Mouse (Mus musculus) olfactory bulb, adult 2 months (tissue): ENCODE data around the gene Acan. TPM values are rescaled to one million over a fixed set of nuclear protein-coding genes. Genes with fewer than 3 reads are reported as not detected.

ENCODE experiments used
- H3K27ac ChIP-seq: fragments of 200-500 bp; 2 replicates; pipeline ENCODE4 v1.5.1; 2012; ENCODE audit warnings: low read depth, low read length; ENCODE audit not compliant: insufficient read depth
- H3K4me1 ChIP-seq: fragments of 200-500 bp; 2 replicates; pipeline ENCODE4 v1.6.1; 2012; ENCODE audit warnings: low read length; ENCODE audit not compliant: control insufficient read depth, insufficient read depth
- H3K4me3 ChIP-seq: fragments of 200-500 bp; 2 replicates; pipeline ENCODE4 v1.5.1; 2012; ENCODE audit warnings: mild to moderate bottlenecking, low read depth, low read length, moderate library complexity; ENCODE audit not compliant: insufficient read depth
- CTCF ChIP-seq: fragments of 200-500 bp; IDR thresholded peaks from 2 replicates; pipeline ENCODE4 v1.5.1; 2012; ENCODE audit warnings: low read depth, mild to moderate bottlenecking, low read length, moderate library complexity; ENCODE audit not compliant: insufficient read depth
- POLR2A ChIP-seq: fragments of 200-500 bp; IDR thresholded peaks from 2 replicates; pipeline ENCODE4 v1.6.1; 2012; ENCODE audit warnings: mild to moderate bottlenecking, low read depth, low read length, moderate library complexity; ENCODE audit not compliant: insufficient read depth
- WGBS: fragments of 180-500 bp; shearing (Covaris S2); methylation state at CpG from one replicate; pipeline ENCODE4 v1.1.7; 2018; 5-methylcytosine and 5-hydroxymethylcytosine counted together
- polyA plus RNA-seq: library from polyadenylated mRNA; stranded (reverse); fragments of >200 nt; gene quantifications from 2 replicates; pipeline ENCODE4 v1.2.4, GENCODE M21; 2012; ENCODE audit warnings: low replicate concordance; ENCODE audit not compliant: missing spikeins, insufficient read depth, insufficient read length

The Acan gene
- polyA plus RNA-seq, 1 experiment = not detected

GRCm38 (mm10) chr7:79130843-79131444 is 77.7 kb downstream of the Acan start, which contains the start of gene Hapln3:
TSS of gene Hapln3 (minus strand) at chr7:79131018.
- 16% methylated on average over 19 of the region's 19 CpGs for WGBS
- Histone ChIP-seq H3K4me1 (peaks cover 16% of the 10 kb centered on the region), H3K27ac (no peak within 1 kb of the TSS), H3K4me3 (peak within 1 kb of the TSS; percentile 23)
- TF ChIP-seq POLR2A = no peak
- no peak for TF ChIP-seq CTCF

DNA sequence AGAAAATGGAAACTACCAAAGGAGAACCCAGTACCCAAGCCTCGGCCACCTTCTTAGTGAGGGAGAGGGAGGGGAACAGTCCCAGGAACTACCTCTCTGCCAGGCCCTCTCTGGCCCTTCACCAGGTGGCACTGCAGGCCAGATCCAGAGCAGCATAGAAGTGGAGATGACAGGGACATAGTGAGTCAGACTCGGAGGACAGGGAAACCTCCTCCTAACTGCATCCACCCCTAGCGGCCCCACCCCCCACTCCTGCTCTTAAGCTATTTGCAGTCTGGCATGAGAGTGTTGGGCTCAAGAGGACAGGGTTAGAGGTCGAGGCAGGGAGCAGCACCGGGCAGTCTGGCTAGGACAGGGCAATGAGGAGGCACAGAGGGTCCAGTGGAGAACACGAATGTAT is 80.1 kb downstream of the Acan start:
- no peak for TF ChIP-seq CTCF
- TF ChIP-seq POLR2A = no peak
- WGBS = 43% methylated on average over 6 of the region's 6 CpGs
- Histone ChIP-seq H3K4me1 (peaks cover 16% of the 10 kb centered on the region), H3K27ac (no peak overlapping the region), H3K4me3 (no peak overlapping the region)

DNA sequence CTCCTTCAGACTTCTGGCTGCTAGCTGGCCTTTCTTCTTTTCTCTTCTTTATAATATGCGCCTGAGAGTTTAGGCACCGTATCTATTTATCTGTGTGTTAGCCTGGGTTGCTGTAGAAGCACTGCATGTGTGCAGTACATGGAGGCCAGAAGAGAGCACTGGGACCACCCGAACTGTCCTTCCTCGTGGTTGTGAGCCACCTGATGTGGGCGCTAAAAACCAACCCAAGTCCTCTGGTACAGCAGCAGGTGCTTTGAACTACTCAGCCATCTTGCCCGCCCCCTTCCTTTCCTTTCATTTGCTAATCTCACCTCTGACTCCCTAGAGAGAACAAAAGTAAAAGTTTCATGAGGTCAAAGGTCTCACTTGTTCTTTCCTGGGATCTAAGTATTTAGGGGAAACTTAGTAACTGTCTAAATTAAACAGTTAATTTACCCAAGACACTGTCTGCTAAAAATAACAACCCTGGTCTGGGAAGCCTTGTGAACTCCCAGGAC is 86.1 kb downstream of the Acan start:
- TF ChIP-seq POLR2A = no peak
- no peak for TF ChIP-seq CTCF
- 72% methylated on average over 6 of the region's 6 CpGs for WGBS

DNA sequence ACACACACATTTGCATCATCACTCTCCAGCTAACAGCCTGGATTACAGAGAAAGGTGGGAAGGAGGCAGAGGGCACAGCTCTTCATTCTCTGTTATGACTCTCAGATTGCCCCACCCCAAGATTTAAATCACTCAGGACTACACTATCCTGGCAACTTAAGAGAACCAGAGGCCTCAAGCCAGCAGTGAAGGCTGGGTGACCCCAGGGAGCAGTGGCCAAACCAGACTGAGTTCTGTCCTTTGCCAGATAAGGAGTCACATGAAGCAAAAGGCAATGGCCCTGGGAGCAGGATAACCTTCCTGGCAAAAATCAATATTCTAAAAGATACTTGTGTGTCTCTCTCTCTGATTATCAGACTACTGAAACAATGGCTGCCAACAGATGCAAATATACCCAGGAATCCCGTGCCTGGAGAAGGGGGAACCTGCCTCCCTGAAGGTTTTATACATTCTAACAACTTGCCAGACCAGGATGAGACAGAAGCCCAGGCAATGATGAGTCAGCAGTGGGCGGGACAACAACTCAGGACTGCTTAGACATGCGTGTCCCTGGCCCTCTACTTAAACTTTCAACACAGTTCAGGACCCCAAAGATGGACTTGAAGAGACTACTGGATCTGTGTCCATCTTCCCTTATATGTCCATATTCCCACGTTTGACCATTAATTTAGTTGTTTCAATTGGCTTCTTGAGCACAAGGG is 86.8 kb downstream of the Acan start:
- no peak for TF ChIP-seq POLR2A
- no peak for TF ChIP-seq CTCF
- Histone ChIP-seq H3K4me1 (peaks cover 2% of the 10 kb centered on the region; the same call in 1 of the 2 replicates), H3K4me3 (no peak overlapping the region), H3K27ac (no peak overlapping the region)
- WGBS = 59% methylated on average over 4 of the region's 4 CpGs

More for the DNA sequence above, 86.1 kb downstream of the Acan start:
- H3K27ac ChIP-seq = no peak overlapping the region
- peaks cover 2% of the 10 kb centered on the region; the same call in 1 of the 2 replicates for H3K4me1 ChIP-seq
- H3K4me3 ChIP-seq = no peak overlapping the region

- TF ChIP-seq CTCF (peak; percentile 91), POLR2A (no peak)
- no peak overlapping the region for H3K27ac ChIP-seq
- WGBS = 28% methylated on average over 8 of the region's 8 CpGs
Observed at GRCm38 (mm10) chr7:79140897-79141296, 87.6 kb downstream of the Acan start.

DNA sequence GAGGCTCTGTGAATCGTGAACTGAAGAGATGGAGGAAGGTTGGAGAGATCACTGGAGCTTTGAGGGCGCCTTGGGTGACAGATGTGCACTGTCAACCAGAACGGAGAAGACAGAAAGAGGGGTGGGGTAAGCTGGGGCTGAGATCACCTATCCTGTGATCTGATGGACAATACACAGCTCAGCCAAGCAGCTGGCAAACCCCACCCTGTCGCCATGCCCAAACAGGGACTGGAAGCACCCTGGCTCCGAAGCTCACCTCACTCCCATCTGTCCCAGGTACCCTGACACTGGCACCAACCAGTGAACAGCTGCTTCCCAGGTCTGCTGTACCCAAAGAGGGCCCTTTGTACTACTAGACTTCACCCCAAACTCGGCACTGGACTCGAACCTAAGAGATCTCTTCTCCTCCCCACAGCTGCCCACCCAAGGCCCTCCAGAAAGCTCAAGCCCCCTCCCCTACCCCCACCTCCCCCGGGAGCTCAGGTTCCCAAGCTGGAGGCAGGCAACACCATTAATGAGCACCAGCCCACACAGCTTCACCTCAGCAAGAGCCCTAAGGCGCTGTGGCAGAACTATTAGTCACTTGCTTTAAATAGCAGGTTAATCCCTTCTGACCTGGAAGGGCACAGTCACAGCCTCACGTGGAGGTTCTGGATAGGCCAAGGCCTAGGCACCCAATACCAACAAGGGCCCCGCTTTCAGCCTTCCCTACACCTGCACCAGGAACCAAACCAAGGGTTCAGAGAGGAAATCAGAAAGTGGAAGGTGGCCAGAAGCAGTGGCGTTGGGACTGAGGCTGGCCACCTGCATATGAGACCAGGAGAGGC is 93.9 kb downstream of the Acan start:
- Histone ChIP-seq H3K4me3 (0 out of 2 replicates have a peak overlapping the region, but pooled peaks have one; percentile 52), H3K4me1 (peaks cover 24% of the 10 kb centered on the region), H3K27ac (no peak overlapping the region)
- no peak for TF ChIP-seq CTCF
- TF ChIP-seq POLR2A = no peak
- 53% methylated on average over 12 of the region's 12 CpGs for WGBS

More at GRCm38 (mm10) chr7:79140897-79141296, 87.6 kb downstream of the Acan start:
- Histone ChIP-seq H3K4me1 (peaks cover 2% of the 10 kb centered on the region; the same call in 1 of the 2 replicates), H3K4me3 (no peak overlapping the region)

DNA sequence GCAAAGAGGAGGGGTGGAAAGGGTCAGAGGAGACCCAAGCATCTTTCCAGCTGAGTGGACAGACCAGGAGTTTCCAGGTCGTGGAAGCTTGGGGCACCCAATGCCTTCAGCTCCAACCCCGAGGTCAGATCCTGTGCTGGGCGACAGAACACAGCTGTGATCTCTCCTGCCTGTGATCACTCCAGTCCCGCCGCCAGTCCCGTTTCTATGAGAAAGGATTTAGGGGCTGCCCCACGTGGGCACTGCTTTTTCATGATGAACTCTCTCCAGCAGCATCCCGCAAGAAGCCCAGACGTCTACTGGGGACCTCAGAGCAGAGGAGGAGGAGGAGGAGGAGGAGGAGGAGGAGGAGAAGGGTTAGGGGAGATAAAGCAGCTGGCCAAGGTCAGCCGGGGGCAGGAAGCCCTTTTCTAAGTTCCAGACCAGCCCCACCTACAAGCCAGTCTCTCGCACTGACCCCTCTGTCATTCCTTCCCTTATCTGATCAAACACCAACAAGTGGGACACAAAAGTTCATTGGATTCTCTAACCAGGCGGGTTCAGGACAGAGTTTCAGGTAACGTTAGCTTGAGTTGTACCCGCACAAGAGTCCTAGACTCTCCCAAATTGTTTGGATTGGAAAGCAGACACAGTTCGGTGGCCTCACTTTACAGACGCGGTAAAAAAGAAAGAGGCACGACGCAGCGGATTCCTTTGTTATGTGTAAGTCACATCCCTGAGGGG is 94.8 kb downstream of the Acan start:
- Histone ChIP-seq H3K27ac (no peak overlapping the region), H3K4me1 (peaks cover 24% of the 10 kb centered on the region), H3K4me3 (peak overlapping the region; percentile 52)
- WGBS = 18% methylated on average over 20 of the region's 20 CpGs
- TF ChIP-seq POLR2A (no peak), CTCF (no peak)

DNA sequence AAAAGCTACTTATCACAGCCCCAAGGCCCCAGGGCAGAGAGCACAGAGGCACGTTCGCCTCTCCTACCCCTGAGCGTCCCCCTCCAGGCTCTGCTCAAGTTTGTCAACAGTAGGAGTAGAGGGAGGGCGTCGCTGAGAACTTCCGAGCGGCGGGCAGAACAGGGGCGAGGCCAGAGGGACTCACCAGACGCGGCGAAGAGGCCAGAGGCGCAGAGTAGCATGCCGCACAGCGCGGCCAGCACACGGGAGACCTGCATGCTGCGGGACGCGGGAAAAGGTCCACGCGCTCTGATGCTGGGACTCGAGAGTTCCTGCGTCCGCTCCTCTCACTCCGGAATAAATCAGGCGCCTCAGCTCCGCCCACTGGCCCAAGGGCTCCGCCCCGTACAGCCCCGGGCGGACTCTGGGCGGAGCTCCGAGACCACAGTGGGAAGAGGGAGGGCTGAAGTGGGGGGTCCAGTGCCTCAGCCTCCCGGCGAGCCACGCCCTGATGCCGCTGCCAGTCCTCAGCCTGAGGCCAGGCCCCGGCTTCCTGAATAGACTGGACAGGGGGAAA is 95.5 kb downstream of the Acan start, which contains the start of gene Mfge8:
Gene Mfge8 (minus strand): TSS at position 350 of the 556 bp plus-strand sequence.
- H3K4me1 ChIP-seq = peaks cover 24% of the 10 kb centered on the region
- H3K4me3 ChIP-seq = peak within 1 kb of the TSS; percentile 52
- H3K27ac ChIP-seq = no peak within 1 kb of the TSS
- TF ChIP-seq POLR2A (no peak), CTCF (no peak)
- WGBS = 3% methylated on average over 39 of the region's 39 CpGs
